Mouse (Mus musculus) kidney, adult 2 months (tissue): ENCODE measurements around the gene Slc45a3.

Source experiments
- CTCF ChIP-seq: fragments of 200-500 bp; conservative IDR thresholded peaks from 2 replicates; pipeline ENCODE4 v1.5.1; 2011; ENCODE audit warnings: low read depth, mild to moderate bottlenecking, control low read depth, low read length, moderate library complexity, mixed read lengths; ENCODE audit not compliant: insufficient read depth, insufficient read length
- POLR2A ChIP-seq: fragments of 200-500 bp; IDR thresholded peaks from one replicate; pipeline ENCODE4 v1.6.1; 2011; ENCODE audit warnings: low read depth, low read length, control low read depth

GRCm38 (mm10) chr1:131967336-131967735 is 4.6 kb downstream of the Slc45a3 start:
- TF ChIP-seq CTCF, result no peak
- no peak for TF ChIP-seq POLR2A
